Mouse (Mus musculus): ENCODE measurements around the gene Foxe3.

DNA sequence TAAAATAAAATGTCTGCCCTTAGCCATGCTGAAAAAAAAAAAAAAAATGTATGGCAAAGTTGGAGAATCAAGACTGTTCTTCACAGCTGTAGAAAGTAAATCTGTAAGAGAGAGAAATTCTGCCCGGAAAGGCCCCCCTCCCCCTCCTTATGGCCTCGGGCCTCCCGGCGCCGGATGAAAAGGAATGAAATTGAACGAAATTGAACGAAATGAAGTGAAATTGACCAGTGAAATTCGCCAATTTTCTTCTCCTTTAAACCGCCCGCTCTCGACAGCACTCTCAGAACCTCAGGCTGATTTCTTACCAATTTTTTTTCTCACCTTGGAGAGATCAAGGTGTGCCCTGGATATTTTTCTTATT is 22.4 kb downstream of the Foxe3 start:
- no peak for TF ChIP-seq MAFK (IDR thresholded peaks at IDR 0.05; ENCODE audit: insufficient replicate concordance, low read length)
- no peak for TF ChIP-seq POLR2A (IDR thresholded peaks at IDR 0.05; ENCODE audit: low read depth, low read length)
- no peak for TF ChIP-seq CHD2 (IDR thresholded peaks at IDR 0.05; ENCODE audit: low read length)
- no peak for TF ChIP-seq EP300 (IDR thresholded peaks at IDR 0.05; ENCODE audit: low read length)
- TF ChIP-seq KAT2A (IDR thresholded peaks at IDR 0.05; ENCODE audit: insufficient replicate concordance, low read length), result no peak
- TF ChIP-seq RCOR1 (conservative IDR thresholded peaks at IDR 0.05; ENCODE audit: low read depth, low read length), result no peak
- TF ChIP-seq ZKSCAN1 (IDR thresholded peaks at IDR 0.05; ENCODE audit: borderline replicate concordance, low read depth, low read length), result no peak
- TF ChIP-seq ELF1 (IDR thresholded peaks at IDR 0.05; ENCODE audit: low read depth, low read length), result no peak
- no peak for TF ChIP-seq MEF2A (IDR thresholded peaks at IDR 0.05; ENCODE audit: borderline replicate concordance, low read depth, low read length)
- TF ChIP-seq CHD1 (IDR thresholded peaks at IDR 0.05; ENCODE audit: low read depth, low read length), result no peak
- no peak for TF ChIP-seq ZMIZ1 (IDR thresholded peaks at IDR 0.05; ENCODE audit: low read depth, low read length)
- TF ChIP-seq MAZ (IDR thresholded peaks at IDR 0.05; ENCODE audit: low read depth, low read length), result no peak
